Mouse (Mus musculus) hindbrain, embryonic 11.5 days (tissue): ENCODE measurements around the gene Tbxas1. TPM values are rescaled to one million over a fixed set of nuclear protein-coding genes. Genes with fewer than 3 reads are reported as not detected.

ENCODE experiments used
- ATAC-seq: fragments of 200-750 bp; cut with Nextera tagmentation; 2 replicates; pipeline ENCODE4 v1.8.0; 2017; ENCODE audit warnings: mild to moderate bottlenecking, moderate TSS enrichment, moderate library complexity; ENCODE audit not compliant: low FRiP score
- DNase-seq: peaks from one replicate; pipeline ENCODE4 v3.0.0-alpha.2; 2015; ENCODE audit warnings: low spot score
- H3K27ac ChIP-seq: fragments of 300-500 bp; sonication (generic); 2 replicates; pipeline ENCODE4 v1.5.1; 2014; ENCODE audit warnings: mild to moderate bottlenecking, low read depth, low read length
- H3K27me3 ChIP-seq: fragments of 300-500 bp; sonication (generic); 2 replicates; pipeline ENCODE4 v1.6.1; 2014; ENCODE audit warnings: mild to moderate bottlenecking, low read length, moderate library complexity, mixed read lengths; ENCODE audit not compliant: control insufficient read depth, insufficient read depth
- H3K36me3 ChIP-seq: fragments of 300-500 bp; sonication (generic); 2 replicates; pipeline ENCODE4 v1.6.1; 2014; ENCODE audit warnings: mild to moderate bottlenecking, low read length, moderate library complexity, mixed read lengths; ENCODE audit not compliant: control insufficient read depth, insufficient read depth
- H3K4me1 ChIP-seq: fragments of 300-500 bp; sonication (generic); replicated peaks from 2 replicates; pipeline ENCODE4 v1.6.1; 2014; ENCODE audit warnings: low read length, mixed read lengths; ENCODE audit not compliant: control insufficient read depth, insufficient read depth
- H3K4me2 ChIP-seq: fragments of 300-500 bp; sonication (generic); replicated peaks from 2 replicates; pipeline ENCODE4 v1.6.1; 2014; ENCODE audit warnings: mild to moderate bottlenecking, low read depth, low read length
- H3K4me3 ChIP-seq: fragments of 300-500 bp; sonication (generic); 2 replicates; pipeline ENCODE4 v1.5.1; 2014; ENCODE audit warnings: low read depth, low read length
- H3K9ac ChIP-seq: fragments of 300-500 bp; sonication (generic); 2 replicates; pipeline ENCODE4 v1.6.1; 2014; ENCODE audit warnings: low read depth, low read length
- H3K9me3 ChIP-seq: fragments of 300-500 bp; sonication (generic); 2 replicates; pipeline ENCODE4 v1.6.1; 2016; ENCODE audit warnings: low read length; ENCODE audit not compliant: control insufficient read depth
- WGBS: fragments of 180-500 bp; shearing (Covaris S2); extraction: QIAGEN DNeasy Blood & Tissue Kit; methylation state at CpG from one replicate; pipeline ENCODE4 v1.1.7; 2014; 5-methylcytosine and 5-hydroxymethylcytosine counted together
- polyA plus RNA-seq: library from polyadenylated mRNA; unstranded; fragments of >200 nt; fragmentation: Nextera tagmentation; extraction: Ambion mirVana; gene quantifications from 2 replicates; pipeline ENCODE4 v1.2.1, GENCODE M21; 2014

The Tbxas1 gene
- polyA plus RNA-seq, 1 experiment from 2014 or later: 0.69 TPM

DNA sequence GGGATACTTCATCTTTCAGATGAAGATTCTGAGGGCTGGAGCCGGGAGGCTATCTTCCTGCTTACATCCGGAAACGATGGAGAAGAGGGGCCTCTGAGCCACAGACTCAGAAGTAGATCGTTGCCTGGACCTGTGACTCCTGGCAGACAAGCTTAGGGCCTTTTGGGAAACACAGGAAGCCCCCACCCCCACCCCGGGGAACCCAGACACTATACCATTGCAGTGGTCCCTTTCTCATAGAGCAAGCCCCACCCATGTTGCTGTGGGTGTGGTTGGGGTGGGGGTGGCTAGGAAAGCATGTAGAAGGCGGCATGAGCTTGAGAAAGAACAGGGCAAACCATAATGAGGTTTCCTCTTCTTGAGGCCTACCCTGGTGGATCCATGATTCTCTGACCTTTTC lies 95.6 kb downstream of the Tbxas1 start:
- 82% methylated on average over 6 of the region's 6 CpGs for WGBS
- ATAC-seq: no peak
- H3K27ac ChIP-seq: no peak overlapping the region

DNA sequence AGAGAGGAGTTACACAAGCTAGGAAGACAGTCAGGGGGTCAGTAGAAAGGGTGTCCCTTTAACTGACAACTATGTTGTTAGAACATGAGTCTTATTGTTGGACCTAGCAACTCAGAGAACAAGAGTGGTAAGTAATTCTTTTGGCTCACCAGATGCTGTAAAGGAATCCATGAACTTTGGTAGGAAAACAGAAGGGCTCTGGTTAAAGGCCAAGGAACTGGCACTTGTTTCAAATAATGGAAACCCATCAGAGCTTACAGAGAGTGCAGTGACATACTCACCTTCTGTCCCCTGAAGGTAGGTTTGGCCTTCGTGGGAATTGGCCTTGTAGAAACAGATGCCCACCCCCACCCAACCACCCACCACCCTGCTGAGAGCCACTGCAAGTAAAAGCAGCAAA lies 97.6 kb downstream of the Tbxas1 start:
- Histone ChIP-seq H3K36me3 (no peaks in the 10 kb centered on the region), H3K4me2 (no peak overlapping the region), H3K4me1 (no peaks in the 10 kb centered on the region), H3K27ac (no peak overlapping the region), H3K9me3 (no peaks in the 10 kb centered on the region), H3K9ac (no peak overlapping the region), H3K27me3 (no peaks in the 10 kb centered on the region), H3K4me3 (no peak overlapping the region)
- no peak for DNase-seq
- 73% methylated on average over 1 of the region's 1 CpGs for WGBS
- ATAC-seq: no peak

More for the DNA sequence above, 95.6 kb downstream of the Tbxas1 start:
- H3K4me3 ChIP-seq: no peak overlapping the region
- no peak for DNase-seq
- no peaks in the 10 kb centered on the region for H3K9me3 ChIP-seq
- no peaks in the 10 kb centered on the region for H3K27me3 ChIP-seq
- no peaks in the 10 kb centered on the region for H3K4me1 ChIP-seq
- no peak overlapping the region for H3K4me2 ChIP-seq
- no peaks in the 10 kb centered on the region for H3K36me3 ChIP-seq
- no peak overlapping the region for H3K9ac ChIP-seq

DNA sequence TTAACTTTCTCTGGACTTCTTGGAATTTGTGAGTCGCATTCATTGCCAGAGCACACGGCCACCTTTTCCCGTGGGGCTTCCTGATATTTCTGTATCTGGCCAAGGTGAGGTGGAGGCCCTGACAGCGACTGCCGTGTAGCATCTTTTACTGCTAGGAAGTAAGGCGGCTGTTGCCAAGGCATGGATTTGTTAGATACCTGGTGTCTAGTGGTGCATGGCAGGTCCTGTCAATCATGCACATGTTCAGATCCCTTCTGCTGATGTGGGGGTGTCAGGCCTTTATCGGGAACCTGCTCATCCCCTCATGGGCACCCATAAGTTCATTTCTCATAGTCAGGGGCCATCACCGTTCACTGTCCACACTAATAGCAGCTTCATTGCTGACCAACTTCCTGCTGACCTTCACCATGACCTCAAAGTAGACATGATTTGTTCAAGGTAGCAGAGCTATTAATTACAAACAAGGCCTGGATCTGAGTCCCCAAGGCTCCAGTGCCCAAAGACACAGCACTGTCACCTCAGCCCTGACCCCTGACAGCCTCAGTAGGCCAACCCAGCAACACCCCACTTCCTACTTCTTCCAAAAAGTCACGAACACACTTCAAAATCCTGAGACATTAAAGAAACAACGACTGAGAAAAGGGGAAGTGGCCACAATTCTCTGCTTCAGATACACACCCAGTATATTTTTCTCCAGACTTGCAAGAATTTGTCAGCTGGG lies 98.4 kb downstream of the Tbxas1 start:
- DNase-seq (no peak), ATAC-seq (no peak)
- no peaks in the 10 kb centered on the region for H3K27me3 ChIP-seq
- H3K27ac ChIP-seq: no peak overlapping the region
- WGBS: 85% methylated on average over 10 of the region's 10 CpGs
- H3K4me3 ChIP-seq: no peak overlapping the region
- no peaks in the 10 kb centered on the region for H3K4me1 ChIP-seq
- H3K9me3 ChIP-seq: no peaks in the 10 kb centered on the region
- no peak overlapping the region for H3K9ac ChIP-seq
- no peaks in the 10 kb centered on the region for H3K36me3 ChIP-seq
- no peak overlapping the region for H3K4me2 ChIP-seq

DNA sequence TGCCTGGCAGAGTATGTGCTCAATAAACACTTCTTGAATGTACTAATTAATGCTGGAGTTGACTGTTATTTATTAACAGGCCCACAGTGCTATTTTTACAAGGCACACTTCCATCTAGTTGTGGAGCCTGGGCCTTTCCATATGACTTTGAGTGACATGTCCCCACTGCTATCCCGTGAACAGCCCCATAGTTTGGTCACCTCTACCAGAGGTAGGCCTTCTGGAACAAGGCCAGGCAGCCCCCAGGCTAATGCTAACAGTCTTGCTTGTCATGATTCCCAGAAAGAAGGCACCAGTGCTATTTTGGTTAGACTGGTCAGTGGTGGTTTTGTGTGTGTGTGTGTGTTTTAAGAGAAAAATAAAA lies 98.9 kb downstream of the Tbxas1 start:
- WGBS: 80% methylated on average over 1 of the region's 1 CpGs
- no peak overlapping the region for H3K9ac ChIP-seq
- no peak for ATAC-seq
- H3K4me3 ChIP-seq: no peak overlapping the region
- H3K9me3 ChIP-seq: no peaks in the 10 kb centered on the region
- no peaks in the 10 kb centered on the region for H3K4me1 ChIP-seq
- no peaks in the 10 kb centered on the region for H3K36me3 ChIP-seq
- no peak overlapping the region for H3K27ac ChIP-seq
- no peaks in the 10 kb centered on the region for H3K27me3 ChIP-seq
- no peak overlapping the region for H3K4me2 ChIP-seq
- DNase-seq: no peak

DNA sequence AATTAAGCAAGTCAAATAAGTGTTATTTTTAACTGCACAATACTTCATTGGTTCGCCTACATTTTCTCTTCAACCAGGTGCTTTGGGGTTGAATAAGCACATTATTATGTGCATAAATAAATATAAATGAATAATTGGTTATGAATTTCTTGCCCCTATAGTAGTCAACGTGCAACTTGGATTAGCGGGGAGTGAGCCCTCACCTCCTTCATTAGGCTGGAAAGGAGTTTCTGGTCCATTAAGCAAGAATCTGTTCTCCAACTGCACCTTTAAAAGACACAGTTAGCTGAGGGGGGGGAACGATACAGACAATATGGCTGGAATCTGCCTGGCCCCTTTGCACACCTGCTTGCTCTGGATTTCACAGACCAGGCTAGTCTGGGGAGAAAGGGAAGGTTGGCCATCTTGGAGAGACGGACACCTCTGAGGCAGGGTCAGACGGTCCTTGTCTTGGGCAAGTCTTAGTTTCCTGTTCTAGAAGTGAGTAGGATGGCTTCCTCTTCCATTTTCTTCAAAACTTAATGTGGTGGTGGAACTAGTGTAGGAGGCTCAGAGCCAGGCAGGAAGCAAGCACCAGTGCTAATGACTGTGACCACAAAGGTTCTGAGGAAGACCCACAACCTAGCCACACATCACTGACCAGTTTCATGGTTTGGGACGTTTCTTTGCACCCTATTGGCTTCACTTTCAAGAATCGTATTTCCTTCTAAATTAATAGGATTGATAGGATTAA lies 99.5 kb downstream of the Tbxas1 start:
- Histone ChIP-seq H3K36me3 (no peaks in the 10 kb centered on the region), H3K4me1 (no peaks in the 10 kb centered on the region), H3K4me2 (no peak overlapping the region), H3K4me3 (no peak overlapping the region), H3K9ac (no peak overlapping the region), H3K27ac (no peak overlapping the region), H3K27me3 (no peaks in the 10 kb centered on the region), H3K9me3 (no peaks in the 10 kb centered on the region)
- DNase-seq: no peak
- WGBS: 90% methylated on average over 8 of the region's 8 CpGs
- ATAC-seq: no peak

DNA sequence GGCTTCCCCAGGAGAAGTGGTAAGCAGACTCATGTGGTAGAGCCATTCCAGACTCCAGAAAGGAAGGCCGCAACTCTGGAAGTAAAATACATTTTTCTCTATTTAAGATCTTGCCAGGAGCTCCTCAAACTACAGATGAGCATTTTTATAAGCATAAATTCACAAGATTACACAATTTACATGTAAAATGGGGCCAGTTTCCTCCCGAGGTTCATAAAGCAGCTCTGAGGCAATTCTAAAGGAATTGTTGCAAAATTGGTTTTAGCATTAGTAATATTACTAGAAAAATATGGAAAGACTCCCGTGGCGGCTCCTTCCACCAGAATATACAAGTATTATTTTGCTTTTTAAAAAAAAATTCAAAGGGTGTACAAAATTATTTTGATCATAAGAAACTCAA lies 100.7 kb downstream of the Tbxas1 start:
- WGBS: 92% methylated on average over 4 of the region's 4 CpGs
- H3K9ac ChIP-seq: no peak overlapping the region
- no peak overlapping the region for H3K4me3 ChIP-seq
- no peak overlapping the region for H3K4me2 ChIP-seq
- no peaks in the 10 kb centered on the region for H3K9me3 ChIP-seq
- no peaks in the 10 kb centered on the region for H3K27me3 ChIP-seq
- no peaks in the 10 kb centered on the region for H3K4me1 ChIP-seq
- ATAC-seq: no peak
- no peak for DNase-seq
- no peaks in the 10 kb centered on the region for H3K36me3 ChIP-seq
- no peak overlapping the region for H3K27ac ChIP-seq

DNA sequence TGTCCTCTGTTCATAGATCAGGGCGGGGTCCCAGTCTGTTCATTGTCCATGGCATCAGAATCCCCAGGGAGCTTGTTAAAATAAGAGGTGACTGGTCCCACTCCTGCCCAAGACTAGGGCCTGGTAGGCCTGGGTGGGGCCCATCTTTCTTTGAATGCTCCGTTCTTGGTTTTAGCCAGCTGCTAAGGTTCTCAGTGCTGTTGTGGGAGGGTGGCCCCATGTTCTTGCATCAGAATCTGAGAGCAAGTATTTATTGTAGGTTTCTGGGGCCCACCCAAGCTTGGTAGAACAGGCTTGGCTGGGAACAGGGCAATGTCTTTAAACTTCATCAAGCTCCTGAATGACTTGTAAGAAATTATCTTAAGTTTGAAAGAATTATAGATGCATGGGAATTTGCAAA lies 101.2 kb downstream of the Tbxas1 start:
- ATAC-seq (no peak), DNase-seq (no peak)
- Histone ChIP-seq H3K27ac (no peak overlapping the region), H3K9ac (no peak overlapping the region), H3K4me2 (no peak overlapping the region), H3K27me3 (no peaks in the 10 kb centered on the region), H3K36me3 (no peaks in the 10 kb centered on the region), H3K9me3 (no peaks in the 10 kb centered on the region), H3K4me1 (no peaks in the 10 kb centered on the region), H3K4me3 (no peak overlapping the region)
- WGBS: 79% methylated on average over 2 of the region's 2 CpGs

DNA sequence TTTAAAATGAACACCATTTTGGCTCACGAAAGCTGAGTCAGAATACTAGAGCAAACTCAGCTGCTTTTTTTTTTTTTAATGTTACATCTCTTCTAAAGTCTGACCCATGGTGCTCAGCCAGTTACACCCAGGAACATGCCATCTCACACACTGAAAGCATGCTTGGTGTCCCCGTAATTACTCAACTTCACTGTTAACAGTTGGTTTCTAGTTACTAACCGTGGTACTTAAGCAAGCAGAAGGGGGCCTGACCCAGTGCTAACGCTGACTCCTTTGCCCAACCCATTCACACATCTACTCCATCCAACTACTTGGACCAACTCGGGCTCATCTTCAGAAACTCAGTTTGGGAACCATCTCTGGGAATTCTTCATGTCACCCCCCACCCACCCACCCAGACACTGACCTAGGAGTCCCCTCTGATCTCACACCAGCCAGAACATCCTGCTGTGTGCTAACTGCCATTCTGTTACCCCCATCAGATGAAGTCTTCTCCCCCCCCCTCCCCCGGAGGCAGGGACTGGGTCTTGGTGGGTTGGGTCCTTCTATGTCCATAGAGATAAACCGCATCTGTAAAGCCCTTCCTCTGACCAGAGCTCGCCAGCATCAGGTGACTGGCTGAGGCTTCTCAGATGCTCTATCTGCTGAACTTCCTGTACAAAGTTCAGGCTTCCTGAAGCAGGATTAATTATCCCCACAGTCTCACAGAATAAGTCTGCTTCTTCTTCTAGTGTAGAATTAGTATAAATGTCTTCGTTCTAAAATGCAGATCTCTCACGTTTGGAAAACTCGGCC lies 105.9 kb downstream of the Tbxas1 start:
- H3K4me1 ChIP-seq: no peaks in the 10 kb centered on the region
- no peaks in the 10 kb centered on the region for H3K27me3 ChIP-seq
- 81% methylated on average over 10 of the region's 11 CpGs for WGBS
- H3K36me3 ChIP-seq: no peaks in the 10 kb centered on the region
- DNase-seq: no peak
- no peaks in the 10 kb centered on the region for H3K9me3 ChIP-seq
- ATAC-seq: no peak
- no peak overlapping the region for H3K27ac ChIP-seq
- no peak overlapping the region for H3K4me2 ChIP-seq
- H3K9ac ChIP-seq: no peak overlapping the region
- no peak overlapping the region for H3K4me3 ChIP-seq
